Mouse (Mus musculus) spleen, adult 2 months (tissue): Measurements from ENCODE around the gene Olfr455. TPM values are rescaled to one million over a fixed set of nuclear protein-coding genes. Genes with fewer than 3 reads are reported as not detected.

Source experiments
- DNase-seq, 2 experiments: peaks; one replicate each; pipeline versions ENCODE4 v3.0.0 to v3.0.0-alpha.2; 2012 to 2021; ENCODE audit warnings: low spot score in 2 of 2, low read depth in 1 of 2
- H3K27ac ChIP-seq: fragments of 200-500 bp; 2 replicates; pipeline ENCODE4 v1.5.1; 2012; ENCODE audit warnings: low read length, inconsistent platforms; ENCODE audit not compliant: insufficient read depth
- H3K27me3 ChIP-seq: fragments of 200-500 bp; 2 replicates; pipeline ENCODE4 v1.6.1; 2012; ENCODE audit warnings: mild to moderate bottlenecking, moderate library complexity, low read length, inconsistent platforms; ENCODE audit not compliant: control insufficient read depth, insufficient read depth
- H3K36me3 ChIP-seq: fragments of 200-500 bp; 2 replicates; pipeline ENCODE4 v1.6.1; 2012; ENCODE audit warnings: mild to moderate bottlenecking, low read length, inconsistent platforms; ENCODE audit not compliant: control insufficient read depth, insufficient read depth
- H3K4me1 ChIP-seq: fragments of 200-500 bp; 2 replicates; pipeline ENCODE4 v1.6.1; 2011; ENCODE audit warnings: inconsistent platforms; ENCODE audit not compliant: control insufficient read depth, insufficient read depth, insufficient read length
- H3K4me3 ChIP-seq: fragments of 200-500 bp; 2 replicates; pipeline ENCODE4 v1.5.1; 2011; ENCODE audit warnings: mild to moderate bottlenecking, inconsistent platforms; ENCODE audit not compliant: insufficient read depth, insufficient read length; ENCODE audit errors: extremely low read depth
- CTCF ChIP-seq: fragments of 200-500 bp; IDR thresholded peaks from 2 replicates; pipeline ENCODE4 v1.5.1; 2011; ENCODE audit warnings: mild to moderate bottlenecking, inconsistent platforms; ENCODE audit not compliant: insufficient read depth, insufficient read length, insufficient replicate concordance; ENCODE audit errors: extremely low read depth
- POLR2A ChIP-seq: fragments of 200-500 bp; IDR thresholded peaks from 2 replicates; pipeline ENCODE4 v1.6.1; 2011; ENCODE audit warnings: low read depth, low read length, inconsistent platforms
- WGBS: fragments of 180-500 bp; shearing (Covaris S2); methylation state at CpG from one replicate; pipeline ENCODE4 v1.1.7; 2018; 5-methylcytosine and 5-hydroxymethylcytosine counted together
- polyA plus RNA-seq: library from polyadenylated mRNA; depleted of rRNA; stranded (reverse); fragments of >200 nt; gene quantifications from 2 replicates; pipeline ENCODE4 v1.2.3, GENCODE M21; 2012

The Olfr455 gene
- polyA plus RNA-seq, 1 experiment: not detected

DNA sequence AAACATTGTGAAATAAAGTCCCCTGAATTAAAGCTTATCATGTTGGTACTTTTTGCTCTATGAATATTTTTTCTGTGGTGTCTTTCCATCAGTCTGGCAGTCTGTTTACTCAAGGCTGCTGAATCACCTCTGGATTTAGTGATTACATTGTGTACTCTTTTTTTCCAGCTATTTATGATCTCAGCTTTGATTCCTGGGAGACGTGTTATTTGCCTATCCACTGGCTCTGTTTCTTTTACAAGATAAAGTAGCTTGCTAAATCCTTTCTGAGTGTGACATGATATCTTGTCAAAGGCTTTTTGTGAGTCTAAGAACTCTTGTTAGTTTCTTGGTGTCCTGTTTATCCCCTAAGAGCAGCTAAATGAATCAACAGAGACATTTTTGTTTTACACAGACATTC lies 2.5 kb downstream of the Olfr455 start:
- H3K27ac ChIP-seq: no peak overlapping the region
- no peaks in the 10 kb centered on the region for H3K4me1 ChIP-seq
- no peak for TF ChIP-seq CTCF
- no peak for TF ChIP-seq POLR2A
- H3K27me3 ChIP-seq: no peaks in the 10 kb centered on the region
- no peaks in the 10 kb centered on the region for H3K36me3 ChIP-seq
- no peak for DNase-seq
- WGBS: 74% methylated on average over 1 of the region's 1 CpGs
- H3K4me3 ChIP-seq: no peak overlapping the region

DNA sequence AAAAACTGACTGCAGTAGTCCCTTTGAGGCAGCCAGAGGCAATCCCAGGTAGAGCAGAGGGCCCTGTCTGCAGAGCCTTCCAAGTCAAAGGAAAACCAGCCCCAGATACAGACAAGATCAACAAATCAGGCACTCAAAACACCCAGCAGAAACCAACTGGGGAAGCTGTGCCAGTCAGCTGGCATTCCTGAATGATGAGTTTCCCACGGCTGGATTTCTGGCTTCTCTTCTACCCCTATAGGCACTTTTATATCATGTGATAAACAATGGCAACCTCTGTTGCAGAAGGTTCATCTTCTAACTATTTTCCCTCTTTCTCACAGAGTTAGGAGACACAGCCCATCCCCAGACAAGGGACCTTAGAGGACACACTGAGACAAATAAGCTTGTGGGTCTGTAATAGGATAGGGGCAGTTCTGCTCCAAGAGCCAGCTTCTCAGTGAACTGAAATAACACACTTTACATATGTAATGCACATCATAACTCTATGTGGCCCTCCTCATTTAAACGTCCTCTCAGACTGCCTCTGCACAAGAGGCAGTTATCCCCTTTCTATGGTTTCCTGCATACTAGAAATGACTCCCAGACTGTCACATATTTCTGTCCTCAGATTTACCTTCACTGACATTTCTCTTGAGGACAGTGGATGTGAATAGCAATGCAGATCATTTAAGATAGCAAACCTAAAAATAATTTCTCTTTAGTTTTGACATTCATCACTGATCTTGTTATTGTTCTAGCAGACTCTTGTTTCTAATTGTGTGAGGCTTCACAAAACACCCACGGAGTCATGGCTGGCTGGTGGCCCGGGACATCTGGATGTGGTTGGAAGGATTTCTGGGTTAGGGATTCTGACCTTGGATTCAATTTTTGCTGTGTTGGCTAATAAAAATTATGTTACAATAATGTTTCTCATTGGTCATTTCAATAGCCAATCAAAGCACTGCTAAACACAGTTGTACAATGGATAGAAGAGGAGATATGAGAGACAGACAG lies 5.1 kb downstream of the Olfr455 start:
- WGBS: 68% methylated on average over 4 of the region's 4 CpGs
- Histone ChIP-seq H3K27ac (no peak overlapping the region), H3K36me3 (no peaks in the 10 kb centered on the region), H3K4me1 (no peaks in the 10 kb centered on the region), H3K4me3 (no peak overlapping the region), H3K27me3 (no peaks in the 10 kb centered on the region)
- DNase-seq: no peak
- TF ChIP-seq CTCF: no peak
- no peak for TF ChIP-seq POLR2A

DNA sequence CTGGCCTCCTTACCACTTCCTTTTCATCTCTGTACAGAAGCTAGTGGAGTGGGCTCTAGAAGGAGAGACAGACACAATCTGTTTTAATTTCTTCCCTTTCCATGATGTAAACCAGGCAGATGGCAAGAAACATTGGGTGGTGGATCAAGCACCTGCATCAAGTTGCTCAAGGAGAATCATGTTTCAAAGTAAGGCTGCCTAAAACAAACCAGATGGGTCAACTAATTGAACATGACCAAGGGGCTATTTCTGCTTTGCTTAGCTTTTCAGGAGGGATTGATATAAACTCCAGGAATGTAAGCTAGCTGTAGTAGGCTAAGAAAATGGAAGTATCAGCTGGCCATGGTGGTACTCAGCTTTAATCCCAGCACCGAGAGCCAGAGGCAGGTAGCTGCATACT lies 6.7 kb downstream of the Olfr455 start:
- no peaks in the 10 kb centered on the region for H3K4me1 ChIP-seq
- H3K27me3 ChIP-seq: no peaks in the 10 kb centered on the region
- H3K4me3 ChIP-seq: no peak overlapping the region
- no peaks in the 10 kb centered on the region for H3K36me3 ChIP-seq
- H3K27ac ChIP-seq: no peak overlapping the region
- TF ChIP-seq POLR2A: no peak
- no peak for DNase-seq
- 86% methylated on average over 1 of the region's 1 CpGs for WGBS

DNA sequence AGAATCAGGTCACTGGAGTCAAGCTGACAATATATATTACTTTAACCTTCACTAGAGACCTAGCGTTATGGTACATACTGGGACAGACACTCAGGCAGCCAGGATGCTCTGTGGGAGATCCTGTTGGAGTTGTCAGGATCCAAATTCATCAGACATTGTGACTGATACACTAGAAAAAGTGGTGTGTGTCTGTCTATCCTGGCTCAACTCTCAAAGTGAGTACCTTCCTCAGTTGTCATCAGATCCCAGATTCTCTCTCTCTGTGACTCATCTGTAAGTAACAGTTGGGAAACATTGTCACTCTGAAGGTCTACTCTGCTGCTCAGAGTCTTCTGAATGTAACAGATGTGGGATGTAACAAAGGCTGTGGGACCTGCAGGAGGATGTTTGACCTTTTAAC lies 7.7 kb downstream of the Olfr455 start:
- no peak for DNase-seq
- Histone ChIP-seq H3K36me3 (no peaks in the 10 kb centered on the region), H3K4me1 (no peaks in the 10 kb centered on the region), H3K27ac (no peak overlapping the region), H3K4me3 (no peak overlapping the region), H3K27me3 (no peaks in the 10 kb centered on the region)
- WGBS: 82% methylated on average over 1 of the region's 1 CpGs
- TF ChIP-seq POLR2A: no peak
- TF ChIP-seq CTCF: no peak

DNA sequence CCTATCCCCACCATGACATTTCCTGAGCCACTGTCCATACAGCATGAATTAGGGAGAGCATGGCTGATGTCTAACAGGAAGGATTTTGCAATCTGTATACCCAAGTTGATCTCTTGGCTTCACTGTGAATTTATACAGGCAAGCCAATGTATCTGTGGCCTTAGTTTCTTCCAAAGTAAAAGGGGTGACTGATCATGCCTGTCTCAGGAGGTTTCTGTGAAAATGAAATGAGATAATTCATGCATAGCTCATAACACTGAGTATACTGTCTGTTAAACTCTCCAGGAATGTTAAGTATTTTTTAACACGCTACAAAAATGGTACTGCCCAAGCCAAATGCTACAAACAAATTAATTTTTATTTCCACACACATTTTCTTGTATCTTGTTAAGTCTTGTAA lies 33.9 kb downstream of the Olfr455 start:
- 79% methylated on average over 1 of the region's 1 CpGs for WGBS
- no peak for DNase-seq
- no peaks in the 10 kb centered on the region for H3K4me1 ChIP-seq

DNA sequence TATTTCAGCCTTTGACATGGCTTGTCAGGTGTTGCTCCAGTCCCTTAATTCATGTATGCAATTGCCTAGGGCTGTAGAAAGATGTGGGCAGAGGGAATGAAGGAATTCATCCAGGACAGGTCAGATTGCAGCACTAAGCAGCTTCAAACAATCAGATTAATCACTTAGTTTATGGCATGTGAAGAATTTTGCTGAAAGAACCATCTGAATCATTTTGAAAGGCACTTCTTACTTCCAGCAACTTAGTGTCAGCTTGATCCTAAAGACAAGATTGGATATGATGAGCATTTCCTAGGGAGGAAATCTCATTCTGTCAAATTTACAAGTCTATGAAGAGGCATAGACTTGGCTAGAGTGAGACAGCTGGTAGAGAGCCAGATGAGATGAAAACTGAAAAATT lies 38.1 kb downstream of the Olfr455 start:
- no peak for DNase-seq
- no peak overlapping the region for H3K4me3 ChIP-seq
- no peak overlapping the region for H3K27ac ChIP-seq
- TF ChIP-seq POLR2A (no peak), CTCF (no peak)
- no peaks in the 10 kb centered on the region for H3K27me3 ChIP-seq
- no peaks in the 10 kb centered on the region for H3K4me1 ChIP-seq
- no peaks in the 10 kb centered on the region for H3K36me3 ChIP-seq

More for the DNA sequence above, 33.9 kb downstream of the Olfr455 start:
- no peaks in the 10 kb centered on the region for H3K36me3 ChIP-seq
- no peak overlapping the region for H3K27ac ChIP-seq
- no peak overlapping the region for H3K4me3 ChIP-seq
- TF ChIP-seq CTCF (no peak), POLR2A (no peak)
- no peaks in the 10 kb centered on the region for H3K27me3 ChIP-seq

DNA sequence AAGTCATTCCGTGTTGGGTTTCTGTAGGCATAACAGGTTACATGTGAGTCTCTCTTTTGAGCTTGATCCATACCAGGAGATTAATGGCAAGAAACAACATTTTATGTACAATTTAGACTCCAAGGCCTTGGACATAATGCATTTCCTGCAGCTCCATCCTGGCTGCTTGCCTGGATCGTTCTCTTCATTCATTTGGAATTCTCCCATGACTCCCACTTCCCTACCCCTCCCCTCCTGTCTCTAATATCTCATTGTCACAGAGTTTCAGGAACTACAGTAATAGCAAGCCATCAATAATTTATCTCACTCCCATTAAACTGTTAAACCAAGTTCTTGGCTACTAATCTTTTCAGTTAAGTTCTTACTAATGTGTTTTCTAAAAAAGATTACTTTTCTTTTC lies 43.9 kb downstream of the Olfr455 start:
- Histone ChIP-seq H3K4me1 (no peaks in the 10 kb centered on the region), H3K36me3 (no peaks in the 10 kb centered on the region), H3K4me3 (no peak overlapping the region), H3K27ac (no peak overlapping the region), H3K27me3 (no peaks in the 10 kb centered on the region)
- WGBS: 79% methylated on average over 2 of the region's 2 CpGs
- TF ChIP-seq CTCF: no peak
- no peak for TF ChIP-seq POLR2A
- no peak for DNase-seq
